In genomic region chr10:64001531-64001930, GRCm38 (mm10) we compare ENCODE assay signal across 16 mouse cellular contexts.
DNase-seq lines count a peak whose midpoint lies in the region; ATAC-seq lines count a peak whose summit lies in the region.
"Had no signal": no experiment of that assay in that cellular context is flagged by ENCODE, and none has a peak within 500 bp of the region (broad histone marks: within the 10 kb centered on the region; RNA-seq: fewer than 3 reads in every experiment).

No protein-coding gene starts in this region.

- DNase-seq in heart, postnatal 4 days: peak; percentile 10
- no peak for DNase-seq in heart, embryonic 10.5 days (ENCODE audit: low spot score)
- DNase-seq in neural tube, embryonic 11.5 days (ENCODE audit: low spot score): peak; percentile 13
- DNase-seq in embryonic facial prominence, embryonic 14.5 days (ENCODE audit: low spot score): peak; percentile 48
- no peak for DNase-seq in frontal cortex, postnatal 14 days (ENCODE audit: low spot score in 2 of 2)
- no peak for DNase-seq in heart, postnatal 25 days (ENCODE audit: low spot score)
- DNase-seq: cerebellum, adult 9-11 months; kidney, adult 8-10 months; thymus, postnatal 25 days had no signal

- H3K27ac ChIP-seq in heart, embryonic 10.5 days: no peak overlapping the region
- H3K27ac ChIP-seq in neural tube, embryonic 11.5 days (ENCODE audit: low read depth, low read length): no peak overlapping the region
- no peak overlapping the region for H3K27ac ChIP-seq in neural tube, embryonic 15.5 days (replicated peaks)
- H3K27ac ChIP-seq in embryonic facial prominence, embryonic 14.5 days (replicated peaks; ENCODE audit: low read depth, low read length): no peak overlapping the region
- H3K27ac ChIP-seq: embryonic facial prominence, embryonic 13.5 days; heart, embryonic 15.5 days; hindbrain, embryonic 15.5 days had no signal

- intact Hi-C loops in heart, postnatal 25 days (cut with DNase I): no loop called here

- WGBS in heart, embryonic 10.5 days: 72% methylated on average over 6 of the region's 6 CpGs
- 84% methylated on average over 6 of the region's 6 CpGs for WGBS in neural tube, embryonic 11.5 days
- 80% methylated on average over 6 of the region's 6 CpGs for WGBS in neural tube, embryonic 15.5 days
- 67% methylated on average over 6 of the region's 6 CpGs for WGBS in embryonic facial prominence, embryonic 14.5 days

- no peak overlapping the region for H3K4me2 ChIP-seq in neural tube, embryonic 11.5 days (ENCODE audit: low read depth)
- no peak overlapping the region for H3K4me2 ChIP-seq in neural tube, embryonic 15.5 days
- H3K4me2 ChIP-seq in embryonic facial prominence, embryonic 14.5 days (ENCODE audit: low read depth, low read length): no peak overlapping the region
- H3K4me2 ChIP-seq: embryonic facial prominence, embryonic 13.5 days; heart, embryonic 15.5 days; hindbrain, embryonic 15.5 days; liver, embryonic 11.5 days had no signal

- H3K4me1 ChIP-seq in heart, embryonic 10.5 days: no peaks in the 10 kb centered on the region
- H3K4me1 ChIP-seq in neural tube, embryonic 11.5 days (ENCODE audit: control insufficient read depth, insufficient read depth, low read length): no peaks in the 10 kb centered on the region
- no peaks in the 10 kb centered on the region for H3K4me1 ChIP-seq in neural tube, embryonic 15.5 days
- no peaks in the 10 kb centered on the region for H3K4me1 ChIP-seq in embryonic facial prominence, embryonic 14.5 days (ENCODE audit: control insufficient read depth, insufficient read depth, low read length)
- H3K4me1 ChIP-seq: embryonic facial prominence, embryonic 13.5 days; heart, embryonic 15.5 days; hindbrain, embryonic 15.5 days had no signal

- no peaks in the 10 kb centered on the region for H3K27me3 ChIP-seq in heart, embryonic 10.5 days (ENCODE audit: insufficient read depth, poor library complexity, severe bottlenecking)
- no peaks in the 10 kb centered on the region for H3K27me3 ChIP-seq in neural tube, embryonic 11.5 days (ENCODE audit: control insufficient read depth, insufficient read depth, low read length)
- no peaks in the 10 kb centered on the region for H3K27me3 ChIP-seq in neural tube, embryonic 15.5 days (replicated peaks)
- no peaks in the 10 kb centered on the region for H3K27me3 ChIP-seq in embryonic facial prominence, embryonic 14.5 days (replicated peaks; ENCODE audit: control insufficient read depth, insufficient read depth, low read length)
- H3K27me3 ChIP-seq: embryonic facial prominence, embryonic 13.5 days; heart, embryonic 15.5 days; hindbrain, embryonic 15.5 days had no signal

- no peak overlapping the region for H3K4me3 ChIP-seq in heart, embryonic 10.5 days
- no peak overlapping the region for H3K4me3 ChIP-seq in neural tube, embryonic 11.5 days (ENCODE audit: low read depth, low read length)
- no peak overlapping the region for H3K4me3 ChIP-seq in neural tube, embryonic 15.5 days (replicated peaks)
- no peak overlapping the region for H3K4me3 ChIP-seq in embryonic facial prominence, embryonic 14.5 days (ENCODE audit: low read depth, low read length)
- H3K4me3 ChIP-seq: embryonic facial prominence, embryonic 13.5 days; heart, embryonic 15.5 days; hindbrain, embryonic 15.5 days had no signal

- H3K36me3 ChIP-seq in heart, embryonic 10.5 days: no peaks in the 10 kb centered on the region
- H3K36me3 ChIP-seq in neural tube, embryonic 11.5 days (ENCODE audit: control insufficient read depth, insufficient read depth, low read length): no peaks in the 10 kb centered on the region
- H3K36me3 ChIP-seq in neural tube, embryonic 15.5 days: no peaks in the 10 kb centered on the region
- H3K36me3 ChIP-seq in embryonic facial prominence, embryonic 14.5 days (ENCODE audit: control insufficient read depth, insufficient read depth, low read length): no peaks in the 10 kb centered on the region
- H3K36me3 ChIP-seq: embryonic facial prominence, embryonic 13.5 days; heart, embryonic 15.5 days; hindbrain, embryonic 15.5 days had no signal

- H3K9ac ChIP-seq in neural tube, embryonic 11.5 days (ENCODE audit: low read length): no peak overlapping the region
- H3K9ac ChIP-seq in neural tube, embryonic 15.5 days (replicated peaks): no peak overlapping the region
- H3K9ac ChIP-seq in embryonic facial prominence, embryonic 14.5 days (ENCODE audit: low read depth, low read length): no peak overlapping the region
- H3K9ac ChIP-seq: embryonic facial prominence, embryonic 13.5 days; heart, embryonic 15.5 days; hindbrain, embryonic 15.5 days had no signal

- H3K9me3 ChIP-seq in heart, embryonic 10.5 days: no peaks in the 10 kb centered on the region
- no peaks in the 10 kb centered on the region for H3K9me3 ChIP-seq in neural tube, embryonic 11.5 days (ENCODE audit: control insufficient read depth, low read length)
- H3K9me3 ChIP-seq in neural tube, embryonic 15.5 days (replicated peaks): no peaks in the 10 kb centered on the region
- no peaks in the 10 kb centered on the region for H3K9me3 ChIP-seq in embryonic facial prominence, embryonic 14.5 days (ENCODE audit: control insufficient read depth, low read length)
- H3K9me3 ChIP-seq: embryonic facial prominence, embryonic 13.5 days; heart, embryonic 15.5 days; hindbrain, embryonic 15.5 days had no signal

- no peak for ATAC-seq in neural tube, embryonic 11.5 days (ENCODE audit: insufficient read depth, low FRiP score, low TSS enrichment)
- no peak for ATAC-seq in neural tube, embryonic 15.5 days (ENCODE audit: low FRiP score)
- no peak for ATAC-seq in embryonic facial prominence, embryonic 14.5 days (ENCODE audit: low read depth)
- ATAC-seq in activated CD4-positive, CD25-positive, alpha-beta regulatory T cell, adult 4 months: no peak
- ATAC-seq: lung, postnatal 0 days had no signal

Comparison
In these comparisons a context has a peak if more than half of its experiments do, and no peak if none do; other contexts are left out.
1. DNase-seq: peak in heart, postnatal 4 days (single experiment), neural tube, embryonic 11.5 days (single experiment) and embryonic facial prominence, embryonic 14.5 days (single experiment); none in heart, embryonic 10.5 days (single experiment), frontal cortex, postnatal 14 days (0 of 2) and heart, postnatal 25 days (single experiment).